Mouse (Mus musculus) gonadal fat pad, adult 2 months (tissue): ENCODE measurements around the gene Cacna2d2. TPM values are rescaled to one million over a fixed set of nuclear protein-coding genes. Genes with fewer than 3 reads are reported as not detected.

Experiments used
- DNase-seq: peaks from one replicate; pipeline ENCODE4 v3.0.0-alpha.2; 2012; ENCODE audit warnings: low read depth
- polyA plus RNA-seq: library from polyadenylated mRNA; depleted of rRNA; stranded (reverse); fragments of >200 nt; gene quantifications from 2 replicates; pipeline ENCODE4 v1.2.3, GENCODE M21; 2012

Cacna2d2 gene
- polyA plus RNA-seq, 1 experiment = 2.2 TPM

GRCm38 (mm10) chr9:107403116-107403515 lies 3.7 kb downstream of the Cacna2d2 start:
- no peak for DNase-seq

GRCm38 (mm10) chr9:107409449-107409848 lies 10.0 kb downstream of the Cacna2d2 start:
- DNase-seq = no peak

GRCm38 (mm10) chr9:107417106-107417505 lies 17.7 kb downstream of the Cacna2d2 start:
- no peak for DNase-seq

- DNase-seq = no peak
Observed at GRCm38 (mm10) chr9:107419491-107420244, 20.3 kb downstream of the Cacna2d2 start.

- no peak for DNase-seq
Observed at GRCm38 (mm10) chr9:107420898-107421297, 21.5 kb downstream of the Cacna2d2 start.

GRCm38 (mm10) chr9:107422878-107423277 lies 23.5 kb downstream of the Cacna2d2 start:
- no peak for DNase-seq

- no peak for DNase-seq
Observed at GRCm38 (mm10) chr9:107424485-107425175, 25.2 kb downstream of the Cacna2d2 start.

- no peak for DNase-seq
Observed at GRCm38 (mm10) chr9:107427876-107428275, 28.5 kb downstream of the Cacna2d2 start.

GRCm38 (mm10) chr9:107428451-107429186 lies 29.2 kb downstream of the Cacna2d2 start:
- DNase-seq = no peak

- no peak for DNase-seq
Observed at GRCm38 (mm10) chr9:107430445-107430844, 31.0 kb downstream of the Cacna2d2 start.

- no peak for DNase-seq
Observed at GRCm38 (mm10) chr9:107432546-107432945, 33.1 kb downstream of the Cacna2d2 start.

GRCm38 (mm10) chr9:107434851-107435250 lies 35.4 kb downstream of the Cacna2d2 start:
- no peak for DNase-seq

- DNase-seq = no peak
Observed at GRCm38 (mm10) chr9:107435285-107435684, 35.9 kb downstream of the Cacna2d2 start.

GRCm38 (mm10) chr9:107442891-107443290 lies 43.5 kb downstream of the Cacna2d2 start:
- no peak for DNase-seq

GRCm38 (mm10) chr9:107443324-107443723 lies 43.9 kb downstream of the Cacna2d2 start:
- DNase-seq = no peak

GRCm38 (mm10) chr9:107445011-107445471 lies 45.6 kb downstream of the Cacna2d2 start:
- no peak for DNase-seq

GRCm38 (mm10) chr9:107448805-107449517 lies 49.5 kb downstream of the Cacna2d2 start:
- DNase-seq = no peak

- no peak for DNase-seq
Observed at GRCm38 (mm10) chr9:107451400-107451799, 52.0 kb downstream of the Cacna2d2 start.

- DNase-seq = no peak
Observed at GRCm38 (mm10) chr9:107451891-107452521, 52.6 kb downstream of the Cacna2d2 start.

- no peak for DNase-seq
Observed at GRCm38 (mm10) chr9:107452552-107452951, 53.1 kb downstream of the Cacna2d2 start.

- DNase-seq = no peak
Observed at GRCm38 (mm10) chr9:107453151-107453550, 53.7 kb downstream of the Cacna2d2 start.
